Mouse (Mus musculus) spleen, adult 2 months (tissue): ENCODE data around the gene Slc12a1. TPM values are rescaled to one million over a fixed set of nuclear protein-coding genes. Genes with fewer than 3 reads are reported as not detected.

Experiments
- DNase-seq, 2 experiments: peaks; one replicate each; pipeline versions ENCODE4 v3.0.0 to v3.0.0-alpha.2; 2012 to 2021; ENCODE audit warnings: low spot score in 2 of 2, low read depth in 1 of 2
- H3K27ac ChIP-seq: fragments of 200-500 bp; 2 replicates; pipeline ENCODE4 v1.5.1; 2012; ENCODE audit warnings: low read length, inconsistent platforms; ENCODE audit not compliant: insufficient read depth
- H3K27me3 ChIP-seq: fragments of 200-500 bp; 2 replicates; pipeline ENCODE4 v1.6.1; 2012; ENCODE audit warnings: mild to moderate bottlenecking, moderate library complexity, low read length, inconsistent platforms; ENCODE audit not compliant: control insufficient read depth, insufficient read depth
- H3K36me3 ChIP-seq: fragments of 200-500 bp; 2 replicates; pipeline ENCODE4 v1.6.1; 2012; ENCODE audit warnings: mild to moderate bottlenecking, low read length, inconsistent platforms; ENCODE audit not compliant: control insufficient read depth, insufficient read depth
- H3K4me1 ChIP-seq: fragments of 200-500 bp; 2 replicates; pipeline ENCODE4 v1.6.1; 2011; ENCODE audit warnings: inconsistent platforms; ENCODE audit not compliant: control insufficient read depth, insufficient read depth, insufficient read length
- H3K4me3 ChIP-seq: fragments of 200-500 bp; 2 replicates; pipeline ENCODE4 v1.5.1; 2011; ENCODE audit warnings: mild to moderate bottlenecking, inconsistent platforms; ENCODE audit not compliant: insufficient read depth, insufficient read length; ENCODE audit errors: extremely low read depth
- CTCF ChIP-seq: fragments of 200-500 bp; IDR thresholded peaks from 2 replicates; pipeline ENCODE4 v1.5.1; 2011; ENCODE audit warnings: mild to moderate bottlenecking, inconsistent platforms; ENCODE audit not compliant: insufficient read depth, insufficient read length, insufficient replicate concordance; ENCODE audit errors: extremely low read depth
- POLR2A ChIP-seq: fragments of 200-500 bp; IDR thresholded peaks from 2 replicates; pipeline ENCODE4 v1.6.1; 2011; ENCODE audit warnings: low read depth, low read length, inconsistent platforms
- WGBS: fragments of 180-500 bp; shearing (Covaris S2); methylation state at CpG from one replicate; pipeline ENCODE4 v1.1.7; 2018; 5-methylcytosine and 5-hydroxymethylcytosine counted together
- polyA plus RNA-seq: library from polyadenylated mRNA; depleted of rRNA; stranded (reverse); fragments of >200 nt; gene quantifications from 2 replicates; pipeline ENCODE4 v1.2.3, GENCODE M21; 2012

The Slc12a1 gene
- polyA plus RNA-seq, 1 experiment, result 0.02 TPM

GRCm38 (mm10) chr2:125247108-125247961 lies 95.0 kb downstream of the Slc12a1 start, which contains the start of gene Dut:
Gene Dut (plus strand): TSS chr2:125247190.
- under 1% methylated on average over 95 of the region's 96 CpGs for WGBS
- TF ChIP-seq CTCF, result peak; percentile 35; the same call in 1 of the 2 replicates
- TF ChIP-seq POLR2A, result peak; percentile 16; the same call in 1 of the 2 replicates
- H3K36me3 ChIP-seq, result no peaks in the 10 kb centered on the region; the same call in 1 of the 2 replicates
- H3K4me3 ChIP-seq, result peak within 1 kb of the TSS; percentile 68
- peaks cover 6% of the 10 kb centered on the region; the same call in 1 of the 2 replicates for H3K4me1 ChIP-seq
- peak within 1 kb of the TSS; percentile 71 for H3K27ac ChIP-seq
- no peaks in the 10 kb centered on the region for H3K27me3 ChIP-seq
- peak; percentile 93 to 98 for DNase-seq

GRCm38 (mm10) chr2:125247962-125248235 lies 95.6 kb downstream of the Slc12a1 start:
- Histone ChIP-seq H3K4me3 (peak overlapping the region; percentile 68), H3K27ac (peak overlapping the region; percentile 71), H3K4me1 (peaks cover 6% of the 10 kb centered on the region; the same call in 1 of the 2 replicates), H3K27me3 (no peaks in the 10 kb centered on the region), H3K36me3 (no peaks in the 10 kb centered on the region; the same call in 1 of the 2 replicates)
- WGBS, result 1% methylated on average over 9 of the region's 9 CpGs
- TF ChIP-seq POLR2A (no peak), CTCF (no peak)
- DNase-seq, result no peak

- TF ChIP-seq CTCF (no peak), POLR2A (no peak)
- WGBS, result 9% methylated on average over 8 of the region's 8 CpGs
- Histone ChIP-seq H3K27ac (no peak overlapping the region), H3K4me3 (peak overlapping the region; percentile 68), H3K27me3 (no peaks in the 10 kb centered on the region), H3K4me1 (peaks cover 6% of the 10 kb centered on the region; the same call in 1 of the 2 replicates), H3K36me3 (peaks cover under 1% of the 10 kb centered on the region; the same call in 1 of the 2 replicates)
- no peak for DNase-seq
Measured at GRCm38 (mm10) chr2:125248256-125248655, 96.0 kb downstream of the Slc12a1 start.

- TF ChIP-seq POLR2A (no peak), CTCF (no peak)
- no peak overlapping the region for H3K27ac ChIP-seq
- no peak overlapping the region for H3K4me3 ChIP-seq
- 78% methylated on average over 4 of the region's 4 CpGs for WGBS
- peaks cover 5% of the 10 kb centered on the region for H3K36me3 ChIP-seq
- no peak for DNase-seq
- H3K27me3 ChIP-seq, result no peaks in the 10 kb centered on the region
- peaks cover 6% of the 10 kb centered on the region; the same call in 1 of the 2 replicates for H3K4me1 ChIP-seq
Measured at GRCm38 (mm10) chr2:125249339-125249738, 97.0 kb downstream of the Slc12a1 start.

- Histone ChIP-seq H3K27ac (no peak overlapping the region), H3K4me3 (no peak overlapping the region), H3K4me1 (peaks cover 6% of the 10 kb centered on the region; the same call in 1 of the 2 replicates), H3K27me3 (no peaks in the 10 kb centered on the region), H3K36me3 (peaks cover 5% of the 10 kb centered on the region)
- no peak for DNase-seq
- 85% methylated on average over 4 of the region's 4 CpGs for WGBS
- TF ChIP-seq CTCF, result no peak
Measured at GRCm38 (mm10) chr2:125249874-125250273, 97.6 kb downstream of the Slc12a1 start.

- Histone ChIP-seq H3K4me1 (peaks cover 5% of the 10 kb centered on the region; the same call in 1 of the 2 replicates), H3K4me3 (no peak overlapping the region), H3K27ac (no peak overlapping the region), H3K36me3 (peaks cover 7% of the 10 kb centered on the region), H3K27me3 (no peaks in the 10 kb centered on the region)
- WGBS, result 94% methylated on average over 4 of the region's 4 CpGs
- no peak for TF ChIP-seq POLR2A
- peak; percentile 13; the same call in 1 of the 2 replicates for TF ChIP-seq CTCF
- no peak for DNase-seq
Measured at GRCm38 (mm10) chr2:125251781-125252180, 99.5 kb downstream of the Slc12a1 start.

- WGBS, result 62% methylated on average over 2 of the region's 2 CpGs
- no peaks in the 10 kb centered on the region for H3K27me3 ChIP-seq
- no peak overlapping the region for H3K27ac ChIP-seq
- peaks cover 5% of the 10 kb centered on the region; the same call in 1 of the 2 replicates for H3K4me1 ChIP-seq
- H3K36me3 ChIP-seq, result peaks cover 7% of the 10 kb centered on the region
- no peak overlapping the region for H3K4me3 ChIP-seq
- peak; percentile 29 to 53 for DNase-seq
- TF ChIP-seq POLR2A, result no peak
- peak; percentile 24; the same call in 1 of the 2 replicates for TF ChIP-seq CTCF
Measured at GRCm38 (mm10) chr2:125252275-125252674, 100.0 kb downstream of the Slc12a1 start.
